Mouse (Mus musculus) G1E (cell line): ENCODE results near the gene Lrrc1. TPM values are rescaled to one million over a fixed set of nuclear protein-coding genes. Genes with fewer than 3 reads are reported as not detected.

Experiments
- ATAC-seq: 2 replicates; pipeline ENCODE4 v1.8.0; 2016; ENCODE audit warnings: mild to moderate bottlenecking; ENCODE audit not compliant: insufficient number of reproducible peaks, poor library complexity, low FRiP score, severe bottlenecking; ENCODE audit errors: extremely low read depth
- DNase-seq: peaks from one replicate; pipeline ENCODE4 v3.0.0; 2012; ENCODE audit warnings: low spot score
- H3K27me3 ChIP-seq: 2 replicates; pipeline ENCODE4 v1.6.1; 2012; ENCODE audit warnings: mild to moderate bottlenecking, low read length, inconsistent platforms; ENCODE audit not compliant: insufficient read depth
- H3K36me3 ChIP-seq: replicated peaks from 2 replicates; pipeline ENCODE3; 2012; ENCODE audit warnings: mild to moderate bottlenecking, inconsistent platforms
- H3K4me1 ChIP-seq: 2 replicates; pipeline ENCODE4 v1.6.1; 2012; ENCODE audit warnings: low read depth, low read length, inconsistent platforms, mixed read lengths; ENCODE audit not compliant: insufficient read depth
- H3K4me3 ChIP-seq: 2 replicates; pipeline ENCODE4 v1.5.1; 2012; ENCODE audit warnings: low read depth, mild to moderate bottlenecking, inconsistent platforms, low read length, moderate library complexity, mixed read lengths
- H3K9me3 ChIP-seq: replicated peaks from 2 replicates; pipeline ENCODE4 v1.6.1; 2012; ENCODE audit warnings: inconsistent platforms
- CTCF ChIP-seq: IDR thresholded peaks from 2 replicates; pipeline ENCODE4 v1.5.1; 2012; ENCODE audit warnings: low read depth, low read length, inconsistent platforms, mixed read lengths
- GATA1 ChIP-seq: IDR thresholded peaks from 2 replicates; pipeline ENCODE4 v1.6.1; 2012; ENCODE audit warnings: borderline replicate concordance, low read length, inconsistent platforms, mixed read lengths
- GATA2 ChIP-seq: IDR thresholded peaks from 2 replicates; pipeline ENCODE4 v1.6.1; 2012; ENCODE audit warnings: low read depth, low read length, inconsistent platforms, borderline replicate concordance
- POLR2AphosphoS5 ChIP-seq: IDR thresholded peaks from 2 replicates; pipeline ENCODE4 v1.6.1; 2012; ENCODE audit warnings: low read depth, low read length, inconsistent platforms; ENCODE audit not compliant: insufficient replicate concordance
- TAL1 ChIP-seq: conservative IDR thresholded peaks from 2 replicates; pipeline ENCODE4 v1.6.1; 2012; ENCODE audit warnings: low read depth, low read length, inconsistent platforms, mixed read lengths
- polyA plus RNA-seq: library from polyadenylated mRNA; stranded (reverse); fragments of >175 nt; gene quantifications from 2 replicates; pipeline ENCODE4 v1.2.3, GENCODE M21; 2012
- total RNA-seq, 2 experiments: library from RNA; stranded (forward) in 1 of 2; stranded (reverse) in 1 of 2; fragments of 200-1000 nt in 1 of 2; fragments of >200 nt in 1 of 2; fragmentation: Nextera tagmentation in 1 of 2; gene quantifications; 2 replicates each; pipeline ENCODE4 v1.2.3; 2014 to 2017

Gene Lrrc1
- total and polyA plus RNA-seq, 3 experiments: 0.16 TPM; not detected in 2

- H3K4me1 ChIP-seq: no peaks in the 10 kb centered on the region
- no peaks in the 10 kb centered on the region for H3K27me3 ChIP-seq
- H3K4me3 ChIP-seq: no peak overlapping the region
- no peak for TF ChIP-seq POLR2AphosphoS5
- no peak for TF ChIP-seq GATA2
- no peak for TF ChIP-seq CTCF
- no peak for TF ChIP-seq TAL1
- TF ChIP-seq GATA1: no peak
- no peak for DNase-seq
- no peak for ATAC-seq
- H3K9me3 ChIP-seq: peaks cover 58% of the 10 kb centered on the region
- H3K36me3 ChIP-seq: no peaks in the 10 kb centered on the region
These were observed 18.0 kb downstream of the Lrrc1 start for GRCm38 (mm10) chr9:77526715-77527114.

DNA sequence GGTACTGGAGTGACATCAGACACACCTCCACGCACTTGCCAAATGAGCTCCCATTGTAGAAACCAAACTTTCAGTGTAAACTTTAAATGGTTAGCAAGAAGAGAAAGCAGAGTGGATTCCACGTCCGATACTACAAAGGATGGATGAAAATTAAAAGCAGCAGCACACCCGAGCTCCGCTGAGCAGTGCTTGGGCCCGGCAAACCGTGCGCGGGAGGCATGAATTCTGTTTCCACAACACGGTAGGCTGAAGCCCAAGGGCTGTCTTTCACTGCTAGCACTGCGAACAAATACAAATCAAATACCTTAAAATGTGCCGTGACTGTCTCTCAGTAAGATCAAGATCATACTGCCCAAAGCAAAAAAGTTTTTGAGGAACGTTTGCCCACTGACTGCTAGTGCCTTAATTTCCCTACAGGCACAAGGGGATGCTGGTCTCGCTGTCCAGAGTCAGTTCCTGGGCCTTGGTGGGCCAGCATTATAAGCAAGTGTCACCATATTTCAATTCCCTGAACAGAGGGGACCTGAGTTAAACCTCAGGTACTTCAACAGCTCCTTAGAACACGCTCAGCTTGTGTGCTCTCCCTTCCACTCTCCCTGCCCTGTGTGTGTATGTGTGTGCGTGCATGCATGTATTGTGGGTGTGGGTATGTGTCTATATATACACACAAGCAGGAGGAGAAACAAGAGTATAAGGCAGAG, 18.9 kb downstream of the Lrrc1 start:
- no peaks in the 10 kb centered on the region for H3K27me3 ChIP-seq
- TF ChIP-seq CTCF (no peak), GATA2 (no peak), POLR2AphosphoS5 (no peak), GATA1 (no peak), TAL1 (no peak)
- H3K4me1 ChIP-seq: no peaks in the 10 kb centered on the region
- DNase-seq: no peak
- no peaks in the 10 kb centered on the region for H3K36me3 ChIP-seq
- no peak overlapping the region for H3K4me3 ChIP-seq
- no peak for ATAC-seq
- peaks cover 60% of the 10 kb centered on the region for H3K9me3 ChIP-seq

GRCm38 (mm10) chr9:77523793-77524192, 20.9 kb downstream of the Lrrc1 start:
- Histone ChIP-seq H3K36me3 (no peaks in the 10 kb centered on the region), H3K9me3 (peaks cover 60% of the 10 kb centered on the region), H3K4me3 (no peak overlapping the region), H3K4me1 (no peaks in the 10 kb centered on the region), H3K27me3 (no peaks in the 10 kb centered on the region)
- TF ChIP-seq GATA2: no peak
- TF ChIP-seq CTCF: no peak
- no peak for TF ChIP-seq GATA1
- TF ChIP-seq POLR2AphosphoS5: no peak
- TF ChIP-seq TAL1: no peak
- no peak for DNase-seq
- no peak for ATAC-seq

DNA sequence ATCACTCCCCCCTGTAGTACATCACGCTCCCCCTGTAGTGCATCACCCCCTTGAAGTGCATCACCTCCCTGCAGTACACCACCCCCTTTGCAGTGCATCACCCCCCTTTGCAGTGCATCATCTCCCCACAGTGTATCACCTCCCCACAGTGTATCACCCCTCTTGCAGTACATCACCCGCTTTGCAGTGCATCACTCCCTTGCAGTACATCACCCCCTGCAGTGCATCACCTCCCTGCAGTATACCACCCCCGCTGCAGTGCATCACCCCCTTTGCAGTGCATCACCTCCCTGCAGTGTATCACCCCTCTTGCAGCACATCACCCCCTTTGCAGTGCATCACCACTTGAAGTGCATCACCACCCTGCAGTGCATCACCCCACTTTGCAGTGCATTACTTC, 22.2 kb downstream of the Lrrc1 start:
- H3K4me1 ChIP-seq: no peaks in the 10 kb centered on the region
- no peaks in the 10 kb centered on the region for H3K36me3 ChIP-seq
- TF ChIP-seq TAL1: no peak
- no peak for TF ChIP-seq GATA1
- peak; percentile 71; the same call in 1 of the 2 replicates for TF ChIP-seq POLR2AphosphoS5
- no peak for TF ChIP-seq CTCF
- ATAC-seq (no peak), DNase-seq (no peak)
- peak overlapping the region; percentile 11 for H3K4me3 ChIP-seq
- no peaks in the 10 kb centered on the region for H3K27me3 ChIP-seq
- peaks cover 55% of the 10 kb centered on the region for H3K9me3 ChIP-seq

GRCm38 (mm10) chr9:77519198-77519597, 25.5 kb downstream of the Lrrc1 start:
- Histone ChIP-seq H3K4me3 (no peak overlapping the region), H3K4me1 (no peaks in the 10 kb centered on the region), H3K36me3 (no peaks in the 10 kb centered on the region), H3K27me3 (no peaks in the 10 kb centered on the region), H3K9me3 (peaks cover 46% of the 10 kb centered on the region)
- DNase-seq (no peak), ATAC-seq (no peak)
- no peak for TF ChIP-seq POLR2AphosphoS5
- no peak for TF ChIP-seq TAL1
- TF ChIP-seq CTCF: no peak
- TF ChIP-seq GATA1: no peak
- no peak for TF ChIP-seq GATA2

DNA sequence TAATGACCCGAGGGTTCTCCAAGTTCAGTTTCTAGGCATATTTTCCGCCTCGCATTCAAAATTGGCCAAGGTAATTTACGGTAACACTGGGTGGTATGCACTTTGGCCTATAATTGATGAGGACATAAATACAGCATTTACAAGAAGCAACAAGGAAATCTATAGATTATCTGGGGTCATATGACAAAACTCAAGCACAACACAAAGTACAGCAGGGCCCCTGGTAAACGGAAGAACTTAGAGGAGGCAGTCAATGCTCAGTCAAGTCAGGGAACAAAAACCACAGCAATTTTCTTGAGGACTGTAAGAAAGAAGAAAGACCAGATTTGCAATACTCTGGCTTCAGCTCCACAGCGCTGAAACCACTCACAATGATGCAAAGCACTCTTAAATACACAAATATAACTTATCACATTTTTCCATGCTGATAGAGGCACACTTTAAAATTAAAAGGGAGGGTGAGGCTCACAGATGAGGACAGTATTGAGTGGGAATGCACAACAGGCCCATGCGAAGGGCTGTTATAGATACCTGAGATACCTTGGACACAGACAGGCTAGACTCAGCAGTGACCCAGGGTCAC, 27.8 kb downstream of the Lrrc1 start:
- Histone ChIP-seq H3K4me1 (no peaks in the 10 kb centered on the region), H3K27me3 (no peaks in the 10 kb centered on the region), H3K4me3 (no peak overlapping the region), H3K9me3 (peaks cover 49% of the 10 kb centered on the region), H3K36me3 (no peaks in the 10 kb centered on the region)
- DNase-seq (no peak), ATAC-seq (no peak)
- no peak for TF ChIP-seq CTCF
- TF ChIP-seq POLR2AphosphoS5: no peak
- TF ChIP-seq GATA1: no peak
- no peak for TF ChIP-seq TAL1
- TF ChIP-seq GATA2: no peak
